Mouse (Mus musculus) heart, embryonic 15.5 days (tissue): ENCODE results near the gene Poc1a. TPM values are rescaled to one million over a fixed set of nuclear protein-coding genes. Genes with fewer than 3 reads are reported as not detected.

Experiments
- ATAC-seq: fragments of 200-750 bp; cut with Nextera tagmentation; replicated peaks from 2 replicates; pipeline ENCODE4 v1.8.0; 2017; ENCODE audit warnings: low read depth, moderate TSS enrichment; ENCODE audit not compliant: insufficient number of reproducible peaks, insufficient read depth, low FRiP score
- H3K27ac ChIP-seq: fragments of 300-500 bp; sonication (generic); 2 replicates; pipeline ENCODE4 v1.5.1; 2015; ENCODE audit warnings: mild to moderate bottlenecking, inconsistent platforms
- H3K27me3 ChIP-seq: fragments of 300-500 bp; sonication (generic); 2 replicates; pipeline ENCODE4 v1.6.1; 2015; ENCODE audit warnings: inconsistent platforms
- H3K36me3 ChIP-seq: fragments of 300-500 bp; sonication (generic); 2 replicates; pipeline ENCODE4 v1.6.1; 2015; ENCODE audit warnings: mild to moderate bottlenecking, inconsistent platforms
- H3K4me1 ChIP-seq: fragments of 300-500 bp; sonication (generic); replicated peaks from 2 replicates; pipeline ENCODE4 v1.6.1; 2015; ENCODE audit warnings: inconsistent platforms
- H3K4me2 ChIP-seq: fragments of 300-500 bp; sonication (generic); 2 replicates; pipeline ENCODE4 v1.6.1; 2015; ENCODE audit warnings: inconsistent platforms, mild to moderate bottlenecking, moderate library complexity
- H3K4me3 ChIP-seq: fragments of 300-500 bp; sonication (generic); 2 replicates; pipeline ENCODE4 v1.5.1; 2015; ENCODE audit warnings: mild to moderate bottlenecking, inconsistent platforms
- H3K9ac ChIP-seq: fragments of 300-500 bp; sonication (generic); 2 replicates; pipeline ENCODE4 v1.6.1; 2015; ENCODE audit warnings: mild to moderate bottlenecking, inconsistent platforms
- H3K9me3 ChIP-seq: fragments of 300-500 bp; sonication (generic); replicated peaks from 2 replicates; pipeline ENCODE4 v1.6.1; 2016; ENCODE audit warnings: inconsistent platforms
- WGBS: fragments of 180-500 bp; shearing (Covaris S2); methylation state at CpG from one replicate; pipeline ENCODE4 v1.1.7; 2015; ENCODE audit warnings: mixed read lengths; 5-methylcytosine and 5-hydroxymethylcytosine counted together
- polyA plus RNA-seq: library from polyadenylated mRNA; unstranded; fragments of >200 nt; fragmentation: Nextera tagmentation; extraction: Ambion mirVana; gene quantifications from 2 replicates; pipeline ENCODE4 v1.2.1, GENCODE M21; 2015

The Poc1a gene
- polyA plus RNA-seq, 1 experiment from 2014 or later, result 23.7 TPM

DNA sequence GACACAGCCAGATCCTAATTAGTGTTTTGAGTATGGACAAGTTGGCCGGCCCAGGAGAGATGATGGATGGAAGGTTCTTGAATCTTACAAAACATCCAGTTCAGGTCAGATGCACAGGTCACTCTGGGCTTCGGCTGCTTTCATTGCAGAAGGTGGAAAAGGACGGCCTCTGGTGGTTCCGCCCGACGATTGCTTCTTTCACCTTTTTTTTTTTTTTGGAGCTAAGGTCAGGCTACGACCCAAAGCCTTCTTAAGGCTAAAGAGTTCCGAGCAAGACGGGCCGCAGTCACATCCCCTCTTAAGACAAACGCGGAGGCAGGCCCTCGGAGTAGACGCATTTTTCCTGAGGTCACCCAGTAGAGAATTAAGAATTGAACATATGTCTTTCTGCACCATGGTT is 475 bp upstream of the Poc1a start:
- H3K4me1 ChIP-seq, result peaks cover 15% of the 10 kb centered on the region

GRCm38 (mm10) chr9:106282024-106282423 is 1.2 kb downstream of the Poc1a start:
- WGBS, result 75% methylated on average over 3 of the region's 3 CpGs
- Histone ChIP-seq H3K4me3 (peak overlapping the region; percentile 83), H3K4me1 (peaks cover 15% of the 10 kb centered on the region), H3K27ac (no peak overlapping the region), H3K9me3 (no peaks in the 10 kb centered on the region), H3K36me3 (peaks cover 21% of the 10 kb centered on the region; the same call in 1 of the 2 replicates), H3K9ac (peak overlapping the region; percentile 80), H3K27me3 (no peaks in the 10 kb centered on the region), H3K4me2 (peak overlapping the region; percentile 91)
- ATAC-seq, result no peak

More for the DNA sequence above, 475 bp upstream of the Poc1a start:
- peak overlapping the region; percentile 80 for H3K9ac ChIP-seq
- no peaks in the 10 kb centered on the region for H3K27me3 ChIP-seq
- peak overlapping the region; percentile 91 for H3K4me2 ChIP-seq
- WGBS, result under 1% methylated on average over 14 of the region's 14 CpGs
- peak overlapping the region; percentile 83 for H3K4me3 ChIP-seq
- peak overlapping the region; percentile 86 for H3K27ac ChIP-seq
- peaks cover 17% of the 10 kb centered on the region; the same call in 1 of the 2 replicates for H3K36me3 ChIP-seq
- 0 out of 2 replicates have a peak, but pooled peaks have one; percentile 44 for ATAC-seq
- H3K9me3 ChIP-seq, result no peaks in the 10 kb centered on the region

GRCm38 (mm10) chr9:106287165-106287564 is 6.3 kb downstream of the Poc1a start:
- 55% methylated on average over 4 of the region's 4 CpGs for WGBS

GRCm38 (mm10) chr9:106288864-106289263 is 8.0 kb downstream of the Poc1a start:
- Histone ChIP-seq H3K9me3 (no peaks in the 10 kb centered on the region), H3K27ac (no peak overlapping the region), H3K36me3 (peaks cover 36% of the 10 kb centered on the region), H3K27me3 (no peaks in the 10 kb centered on the region), H3K4me2 (no peak overlapping the region), H3K9ac (no peak overlapping the region), H3K4me1 (no peaks in the 10 kb centered on the region), H3K4me3 (no peak overlapping the region)
- 17% methylated on average over 3 of the region's 3 CpGs for WGBS
- peak; percentile 56; the same call in 1 of the 2 replicates for ATAC-seq

More at GRCm38 (mm10) chr9:106287165-106287564, 6.3 kb downstream of the Poc1a start:
- Histone ChIP-seq H3K9ac (no peak overlapping the region), H3K27ac (no peak overlapping the region), H3K36me3 (peaks cover 38% of the 10 kb centered on the region), H3K9me3 (no peaks in the 10 kb centered on the region), H3K4me3 (no peak overlapping the region), H3K27me3 (no peaks in the 10 kb centered on the region), H3K4me2 (no peak overlapping the region), H3K4me1 (peaks cover 2% of the 10 kb centered on the region)
- no peak for ATAC-seq

DNA sequence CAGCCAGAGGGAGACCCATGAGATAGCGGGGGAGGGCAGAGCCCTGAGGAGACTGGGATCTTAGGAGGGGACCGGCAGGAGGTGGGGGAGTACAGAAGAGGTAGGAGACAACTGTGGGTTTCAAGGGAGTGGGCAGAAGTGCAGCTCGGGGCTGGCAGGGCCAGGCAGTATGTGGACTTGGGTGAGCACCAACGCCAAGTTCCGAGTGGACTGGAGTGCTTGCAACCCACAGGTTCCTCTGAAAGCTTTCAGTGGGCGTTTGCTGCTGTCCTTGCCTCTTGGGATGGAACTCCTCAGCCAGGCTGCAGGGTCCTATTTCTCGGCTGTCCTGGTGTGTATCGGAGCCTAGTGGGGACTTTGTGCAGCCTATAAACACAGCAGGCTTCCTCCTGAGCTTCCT is 9.0 kb downstream of the Poc1a start:
- no peaks in the 10 kb centered on the region for H3K9me3 ChIP-seq
- no peaks in the 10 kb centered on the region for H3K27me3 ChIP-seq
- no peak overlapping the region for H3K9ac ChIP-seq
- H3K4me1 ChIP-seq, result no peaks in the 10 kb centered on the region
- no peak overlapping the region for H3K4me2 ChIP-seq
- H3K27ac ChIP-seq, result no peak overlapping the region
- WGBS, result 86% methylated on average over 8 of the region's 8 CpGs
- no peak for ATAC-seq
- no peak overlapping the region for H3K4me3 ChIP-seq
- peaks cover 27% of the 10 kb centered on the region for H3K36me3 ChIP-seq

- H3K4me3 ChIP-seq, result no peak overlapping the region
- no peaks in the 10 kb centered on the region for H3K4me1 ChIP-seq
- no peak overlapping the region for H3K27ac ChIP-seq
- WGBS, result 90% methylated on average over 17 of the region's 17 CpGs
- no peak overlapping the region for H3K4me2 ChIP-seq
- peaks cover 21% of the 10 kb centered on the region for H3K36me3 ChIP-seq
- ATAC-seq, result no peak
- H3K9ac ChIP-seq, result no peak overlapping the region
- H3K9me3 ChIP-seq, result no peaks in the 10 kb centered on the region
- H3K27me3 ChIP-seq, result no peaks in the 10 kb centered on the region
These were observed 9.8 kb downstream of the Poc1a start for GRCm38 (mm10) chr9:106290636-106291122.

DNA sequence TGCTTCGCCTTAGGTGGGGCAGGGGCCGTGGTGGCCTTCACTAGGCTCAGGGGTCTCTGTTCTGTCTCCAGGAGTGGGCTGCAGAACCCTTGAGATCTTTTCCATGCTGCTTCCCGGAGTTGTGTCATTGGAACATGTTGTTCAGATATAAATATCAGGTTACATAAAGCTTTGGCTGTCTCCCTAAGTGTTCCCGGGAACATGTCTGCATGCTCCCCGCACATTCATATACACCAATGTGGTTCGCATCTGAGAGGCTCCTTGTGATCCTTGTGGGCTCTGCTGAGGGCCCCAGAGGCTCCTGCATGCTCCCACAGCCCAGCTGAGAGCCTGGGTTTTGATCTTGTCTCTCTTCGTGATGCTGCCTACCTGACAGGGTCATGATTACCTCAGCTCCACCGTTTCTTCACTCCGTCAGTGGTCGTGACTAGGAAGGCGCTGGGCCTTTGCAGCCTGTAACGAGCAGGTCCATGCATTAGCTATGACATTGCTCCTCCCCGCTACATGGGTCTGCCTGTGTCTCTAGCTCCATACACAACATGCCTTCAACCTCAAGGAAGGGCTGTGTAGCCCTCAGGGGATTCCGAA is 12.8 kb downstream of the Poc1a start:
- Histone ChIP-seq H3K27ac (no peak overlapping the region), H3K4me2 (no peak overlapping the region), H3K27me3 (no peaks in the 10 kb centered on the region), H3K9ac (no peak overlapping the region), H3K4me3 (no peak overlapping the region), H3K9me3 (no peaks in the 10 kb centered on the region), H3K36me3 (peaks cover 10% of the 10 kb centered on the region), H3K4me1 (no peaks in the 10 kb centered on the region)
- no peak for ATAC-seq
- WGBS, result 88% methylated on average over 14 of the region's 14 CpGs

DNA sequence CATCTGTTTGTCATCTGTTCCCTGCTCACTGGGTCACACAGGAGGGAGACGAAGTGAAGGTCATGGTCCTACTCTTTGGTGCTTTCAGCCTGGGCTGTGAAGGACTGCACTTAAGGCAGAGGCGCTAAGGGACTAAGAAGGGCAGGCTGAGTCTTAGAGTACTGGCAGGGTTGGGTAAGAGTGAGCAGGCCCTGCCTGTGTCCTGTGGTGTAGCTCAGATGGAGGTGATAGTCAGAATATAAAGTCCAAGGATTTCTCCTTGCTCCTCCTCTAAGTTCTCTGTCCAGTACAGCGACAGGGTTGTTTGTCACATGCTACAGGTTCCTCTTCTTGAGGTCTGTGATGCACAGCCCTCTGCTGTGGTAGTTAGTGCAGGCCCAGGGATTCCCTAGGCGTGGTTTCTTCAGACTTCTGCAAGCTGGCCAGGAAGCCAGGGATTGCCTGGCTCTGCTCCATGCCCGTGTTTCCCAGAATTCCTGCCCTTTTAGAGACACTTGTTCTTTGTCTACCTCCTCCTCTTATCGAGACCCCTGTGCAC is 15.8 kb downstream of the Poc1a start:
- ATAC-seq, result no peak
- no peak overlapping the region for H3K4me2 ChIP-seq
- 69% methylated on average over 6 of the region's 6 CpGs for WGBS
- H3K9me3 ChIP-seq, result no peaks in the 10 kb centered on the region
- H3K4me3 ChIP-seq, result no peak overlapping the region
- H3K4me1 ChIP-seq, result peaks cover 3% of the 10 kb centered on the region; the same call in 1 of the 2 replicates
- H3K27me3 ChIP-seq, result no peaks in the 10 kb centered on the region
- no peak overlapping the region for H3K9ac ChIP-seq
- H3K27ac ChIP-seq, result no peak overlapping the region
- no peaks in the 10 kb centered on the region for H3K36me3 ChIP-seq

DNA sequence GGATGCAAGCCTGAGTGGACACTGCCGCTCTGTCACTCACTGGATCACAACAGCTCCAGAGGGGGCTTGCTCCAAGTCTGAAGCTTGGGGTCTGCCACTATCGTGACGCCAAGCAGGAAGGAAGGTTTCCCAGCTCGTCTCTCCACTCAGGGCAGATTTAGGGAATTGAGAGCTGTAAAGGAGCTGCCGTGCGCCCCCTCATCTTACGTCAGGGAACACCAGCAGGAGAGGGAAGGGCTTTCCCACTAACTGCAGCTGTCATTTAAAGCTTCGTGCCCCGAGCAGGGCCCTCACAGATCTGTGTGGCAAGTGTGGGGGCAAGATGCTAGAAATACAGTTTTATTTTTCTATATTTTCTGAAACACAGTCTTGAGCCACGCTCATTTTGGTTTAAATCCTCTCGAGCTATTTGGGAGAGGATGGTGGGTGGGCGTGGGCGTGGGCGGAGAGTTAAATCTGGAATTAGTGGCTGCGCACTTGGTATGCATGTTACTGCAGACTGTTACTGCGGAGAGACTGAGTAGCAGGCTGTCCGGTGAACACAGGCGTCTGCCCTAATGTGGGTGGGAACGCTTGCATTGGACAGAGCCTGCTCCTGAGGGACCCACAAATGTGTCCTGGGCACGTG is 19.4 kb downstream of the Poc1a start:
- H3K9me3 ChIP-seq, result no peaks in the 10 kb centered on the region
- no peak overlapping the region for H3K9ac ChIP-seq
- no peak overlapping the region for H3K27ac ChIP-seq
- 79% methylated on average over 20 of the region's 20 CpGs for WGBS
- H3K4me1 ChIP-seq, result peaks cover 20% of the 10 kb centered on the region
- H3K4me2 ChIP-seq, result no peak overlapping the region
- no peaks in the 10 kb centered on the region for H3K27me3 ChIP-seq
- no peaks in the 10 kb centered on the region for H3K36me3 ChIP-seq
- no peak for ATAC-seq
- no peak overlapping the region for H3K4me3 ChIP-seq

GRCm38 (mm10) chr9:106300949-106301348 is 20.1 kb downstream of the Poc1a start:
- H3K4me2 ChIP-seq, result no peak overlapping the region
- H3K27ac ChIP-seq, result no peak overlapping the region
- H3K9me3 ChIP-seq, result no peaks in the 10 kb centered on the region
- 73% methylated on average over 6 of the region's 6 CpGs for WGBS
- peaks cover 20% of the 10 kb centered on the region for H3K4me1 ChIP-seq
- H3K36me3 ChIP-seq, result no peaks in the 10 kb centered on the region
- no peak overlapping the region for H3K4me3 ChIP-seq
- no peak overlapping the region for H3K9ac ChIP-seq
- no peaks in the 10 kb centered on the region for H3K27me3 ChIP-seq
- no peak for ATAC-seq

- no peak; the same call in 1 of the 2 replicates for ATAC-seq
- H3K9me3 ChIP-seq, result no peaks in the 10 kb centered on the region
- H3K4me1 ChIP-seq, result peaks cover 20% of the 10 kb centered on the region
- no peak overlapping the region for H3K4me3 ChIP-seq
- H3K27ac ChIP-seq, result peak overlapping the region; percentile 32; the same call in 1 of the 2 replicates
- no peaks in the 10 kb centered on the region for H3K27me3 ChIP-seq
- H3K9ac ChIP-seq, result no peak overlapping the region
- H3K4me2 ChIP-seq, result no peak overlapping the region
- H3K36me3 ChIP-seq, result no peaks in the 10 kb centered on the region
- WGBS, result 55% methylated on average over 11 of the region's 11 CpGs
These were observed 20.7 kb downstream of the Poc1a start for GRCm38 (mm10) chr9:106301446-106302080.
